In the genomic region with DNA sequence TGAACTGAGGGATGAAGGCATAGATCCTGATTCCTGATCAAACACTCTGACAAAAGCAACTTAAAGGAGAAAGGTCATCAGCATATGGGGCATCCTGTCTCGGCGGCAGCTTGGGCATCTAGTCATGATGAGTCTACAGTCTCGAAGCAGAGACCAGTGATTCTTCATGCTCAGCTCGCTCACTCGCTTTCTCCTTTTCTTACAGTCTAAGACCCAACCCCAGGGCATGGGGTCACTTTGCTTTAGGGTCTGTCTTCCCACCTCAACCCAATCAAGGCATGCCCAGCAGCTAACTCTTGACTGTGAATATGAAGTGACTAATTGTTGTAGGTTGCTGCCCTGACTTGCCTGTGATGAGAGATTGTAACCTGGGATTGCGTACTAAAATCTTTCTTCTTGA, we compare ENCODE assay signal across 28 mouse cellular contexts.
DNase-seq lines count a peak whose midpoint lies in the region; ATAC-seq and TF ChIP-seq lines count a peak whose summit lies in the region.
"Had no signal": no experiment of that assay in that cellular context is flagged by ENCODE, and none has a peak within 500 bp of the region (broad histone marks: within the 10 kb centered on the region; RNA-seq: fewer than 3 reads in every experiment).

No protein-coding gene starts in this region.

- no peak for TF ChIP-seq CTCF in liver, postnatal 0 days (IDR thresholded peaks at IDR 0.05; ENCODE audit: low read depth)

- peaks cover 3% of the 10 kb centered on the region; the same call in 1 of the 2 replicates for H3K4me1 ChIP-seq in forebrain, embryonic 11.5 days (replicated peaks; ENCODE audit: control insufficient read depth, insufficient read depth, low read length)
- H3K4me1 ChIP-seq in forebrain, embryonic 14.5 days (ENCODE audit: control insufficient read depth, insufficient read depth, low read length): peaks cover 2% of the 10 kb centered on the region; the same call in 1 of the 2 replicates
- peaks cover 27% of the 10 kb centered on the region for H3K4me1 ChIP-seq in heart, embryonic 10.5 days
- peaks cover 3% of the 10 kb centered on the region; the same call in 1 of the 2 replicates for H3K4me1 ChIP-seq in liver, embryonic 11.5 days (replicated peaks; ENCODE audit: control insufficient read depth, insufficient read depth, low read length)
- peaks cover 28% of the 10 kb centered on the region for H3K4me1 ChIP-seq in liver, postnatal 0 days (ENCODE audit: insufficient read depth)
- H3K4me1 ChIP-seq in limb, embryonic 10.5 days: peaks cover 26% of the 10 kb centered on the region
- H3K4me1 ChIP-seq: forebrain, embryonic 13.5 days had no signal

- H3K27ac ChIP-seq in forebrain, embryonic 11.5 days (ENCODE audit: low read depth, low read length): no peak overlapping the region
- no peak overlapping the region for H3K27ac ChIP-seq in forebrain, embryonic 14.5 days (ENCODE audit: low read depth, low read length)
- no peak overlapping the region for H3K27ac ChIP-seq in heart, embryonic 10.5 days
- no peak overlapping the region for H3K27ac ChIP-seq in liver, embryonic 11.5 days (ENCODE audit: low read depth, low read length)
- H3K27ac ChIP-seq in liver, postnatal 0 days (ENCODE audit: low read depth): no peak overlapping the region
- no peak overlapping the region for H3K27ac ChIP-seq in limb, embryonic 10.5 days
- H3K27ac ChIP-seq: embryonic facial prominence, embryonic 15.5 days; forebrain, embryonic 10.5 days; forebrain, embryonic 13.5 days had no signal

- WGBS in forebrain, embryonic 11.5 days: 94% methylated on average over 6 of the region's 6 CpGs
- WGBS in forebrain, embryonic 14.5 days: 96% methylated on average over 6 of the region's 6 CpGs
- 92% methylated on average over 6 of the region's 6 CpGs for WGBS in heart, embryonic 10.5 days
- WGBS in liver, embryonic 11.5 days: 95% methylated on average over 6 of the region's 6 CpGs
- WGBS in liver, postnatal 0 days (ENCODE audit: insufficient replicate concordance): 89% methylated on average over 6 of the region's 6 CpGs
- WGBS in limb, embryonic 10.5 days: 93% methylated on average over 6 of the region's 6 CpGs

- TF ChIP-seq EP300 in liver, postnatal 0 days (IDR thresholded peaks at IDR 0.05; ENCODE audit: low read depth): no peak

- no peak overlapping the region for H3K4me2 ChIP-seq in forebrain, embryonic 11.5 days (ENCODE audit: low read depth, low read length, severe bottlenecking)
- H3K4me2 ChIP-seq in forebrain, embryonic 14.5 days (ENCODE audit: low read length): no peak overlapping the region
- no peak overlapping the region for H3K4me2 ChIP-seq in liver, embryonic 11.5 days
- H3K4me2 ChIP-seq in liver, postnatal 0 days (ENCODE audit: low read depth, low read length): no peak overlapping the region
- H3K4me2 ChIP-seq: embryonic facial prominence, embryonic 13.5 days; embryonic facial prominence, embryonic 15.5 days; forebrain, embryonic 13.5 days had no signal

- DNase-seq in forebrain, embryonic 11.5 days (ENCODE audit: low spot score): peak; percentile 16
- DNase-seq in forebrain, embryonic 14.5 days (ENCODE audit: low spot score): no peak
- peak; percentile 38 for DNase-seq in heart, embryonic 10.5 days (ENCODE audit: low spot score)
- DNase-seq in heart, adult 9 months (ENCODE audit: low spot score in 2 of 2): no peak
- DNase-seq in liver, embryonic 11.5 days (ENCODE audit: low spot score): peak; percentile 23
- DNase-seq in liver, postnatal 0 days: no peak
- DNase-seq in limb, embryonic 10.5 days (ENCODE audit: low spot score): peak; percentile 23
- DNase-seq: adrenal gland, adult 8-10 months; adrenal gland, postnatal 14 days; adrenal gland, postnatal 36 days; B cell, adult 2 months; cerebellum, adult 11-12 months; cerebellum, adult 2 months; cerebellum, adult 9-10 months; cerebellum, postnatal 14 days; cerebellum, postnatal 36 days; embryo, embryonic 11 days had no signal

- H3K27me3 ChIP-seq in forebrain, embryonic 11.5 days (ENCODE audit: control insufficient read depth, insufficient read depth, low read length): no peaks in the 10 kb centered on the region
- H3K27me3 ChIP-seq in forebrain, embryonic 14.5 days (replicated peaks; ENCODE audit: control insufficient read depth, insufficient read depth, low read length): no peaks in the 10 kb centered on the region
- H3K27me3 ChIP-seq in heart, embryonic 10.5 days (ENCODE audit: insufficient read depth, poor library complexity, severe bottlenecking): no peaks in the 10 kb centered on the region
- H3K27me3 ChIP-seq in liver, embryonic 11.5 days (replicated peaks; ENCODE audit: control insufficient read depth, insufficient read depth, low read length): no peaks in the 10 kb centered on the region
- H3K27me3 ChIP-seq in liver, postnatal 0 days (ENCODE audit: insufficient read depth, low read length): no peaks in the 10 kb centered on the region
- no peaks in the 10 kb centered on the region for H3K27me3 ChIP-seq in limb, embryonic 10.5 days (ENCODE audit: low read depth, poor library complexity, severe bottlenecking)
- H3K27me3 ChIP-seq: CH12.LX; embryonic facial prominence, embryonic 13.5 days; embryonic facial prominence, embryonic 15.5 days; forebrain, embryonic 13.5 days; Patski had no signal

- H3K4me3 ChIP-seq in forebrain, embryonic 11.5 days (ENCODE audit: low read depth, low read length): no peak overlapping the region
- H3K4me3 ChIP-seq in forebrain, embryonic 14.5 days (ENCODE audit: low read depth, low read length): no peak overlapping the region
- H3K4me3 ChIP-seq in heart, embryonic 10.5 days: no peak overlapping the region
- no peak overlapping the region for H3K4me3 ChIP-seq in liver, embryonic 11.5 days (ENCODE audit: low read depth, low read length)
- H3K4me3 ChIP-seq in liver, postnatal 0 days (ENCODE audit: low read depth, low read length): no peak overlapping the region
- H3K4me3 ChIP-seq in limb, embryonic 10.5 days: no peak overlapping the region
- H3K4me3 ChIP-seq: embryonic facial prominence, embryonic 13.5 days; embryonic facial prominence, embryonic 15.5 days; erythroblast, embryonic 14.5 days; forebrain, embryonic 10.5 days; forebrain, embryonic 13.5 days had no signal

- H3K9ac ChIP-seq in forebrain, embryonic 11.5 days (ENCODE audit: low read length): no peak overlapping the region
- no peak overlapping the region for H3K9ac ChIP-seq in forebrain, embryonic 14.5 days (ENCODE audit: low read length)
- H3K9ac ChIP-seq in liver, embryonic 11.5 days (ENCODE audit: low read depth, low read length): no peak overlapping the region
- no peak overlapping the region for H3K9ac ChIP-seq in liver, postnatal 0 days (replicated peaks)
- H3K9ac ChIP-seq: embryonic facial prominence, embryonic 13.5 days; embryonic facial prominence, embryonic 15.5 days; forebrain, embryonic 13.5 days had no signal

- H3K36me3 ChIP-seq in forebrain, embryonic 11.5 days (ENCODE audit: control insufficient read depth, insufficient read depth, low read length): no peaks in the 10 kb centered on the region
- no peaks in the 10 kb centered on the region for H3K36me3 ChIP-seq in forebrain, embryonic 14.5 days (ENCODE audit: control insufficient read depth, insufficient read depth, low read length)
- no peaks in the 10 kb centered on the region for H3K36me3 ChIP-seq in heart, embryonic 10.5 days
- H3K36me3 ChIP-seq in liver, embryonic 11.5 days (ENCODE audit: control insufficient read depth, insufficient read depth, low read length): no peaks in the 10 kb centered on the region
- no peaks in the 10 kb centered on the region for H3K36me3 ChIP-seq in liver, postnatal 0 days (replicated peaks; ENCODE audit: insufficient read depth, low read length)
- H3K36me3 ChIP-seq in limb, embryonic 10.5 days: no peaks in the 10 kb centered on the region
- H3K36me3 ChIP-seq: embryonic facial prominence, embryonic 13.5 days; embryonic facial prominence, embryonic 15.5 days; forebrain, embryonic 10.5 days; G1E had no signal

- H3K9me3 ChIP-seq in forebrain, embryonic 11.5 days (ENCODE audit: control insufficient read depth, low read length): no peaks in the 10 kb centered on the region
- H3K9me3 ChIP-seq in forebrain, embryonic 14.5 days (replicated peaks; ENCODE audit: control insufficient read depth, low read length): no peaks in the 10 kb centered on the region
- H3K9me3 ChIP-seq in heart, embryonic 10.5 days: no peaks in the 10 kb centered on the region
- no peaks in the 10 kb centered on the region for H3K9me3 ChIP-seq in liver, embryonic 11.5 days (ENCODE audit: control insufficient read depth, low read length)
- no peaks in the 10 kb centered on the region for H3K9me3 ChIP-seq in liver, postnatal 0 days (ENCODE audit: low read length)
- no peaks in the 10 kb centered on the region for H3K9me3 ChIP-seq in limb, embryonic 10.5 days (replicated peaks)
- H3K9me3 ChIP-seq: embryonic facial prominence, embryonic 13.5 days; embryonic facial prominence, embryonic 15.5 days; forebrain, embryonic 10.5 days; forebrain, embryonic 13.5 days; G1E had no signal

- ATAC-seq in forebrain, embryonic 11.5 days (replicated peaks; ENCODE audit: low FRiP score): no peak
- no peak for ATAC-seq in forebrain, embryonic 14.5 days
- ATAC-seq in liver, embryonic 11.5 days (replicated peaks; ENCODE audit: low FRiP score): no peak
- no peak for ATAC-seq in liver, postnatal 0 days
- ATAC-seq: activated CD4-positive, CD25-positive, alpha-beta regulatory T cell, adult 4 months; CD4-positive, CD25-positive, alpha-beta regulatory T cell, adult 4 months; forebrain, embryonic 13.5 days; forebrain, embryonic 16.5 days; Patski had no signal

Comparison
In these comparisons a context has a peak if more than half of its experiments do, and no peak if none do; other contexts are left out.
1. DNase-seq: peak in forebrain, embryonic 11.5 days (single experiment), heart, embryonic 10.5 days (single experiment), liver, embryonic 11.5 days (single experiment) and limb, embryonic 10.5 days (single experiment); none in forebrain, embryonic 14.5 days (single experiment), heart, adult 9 months (0 of 2) and liver, postnatal 0 days (single experiment).